Mouse (Mus musculus): ENCODE results near the gene Hist1h1e.

DNA sequence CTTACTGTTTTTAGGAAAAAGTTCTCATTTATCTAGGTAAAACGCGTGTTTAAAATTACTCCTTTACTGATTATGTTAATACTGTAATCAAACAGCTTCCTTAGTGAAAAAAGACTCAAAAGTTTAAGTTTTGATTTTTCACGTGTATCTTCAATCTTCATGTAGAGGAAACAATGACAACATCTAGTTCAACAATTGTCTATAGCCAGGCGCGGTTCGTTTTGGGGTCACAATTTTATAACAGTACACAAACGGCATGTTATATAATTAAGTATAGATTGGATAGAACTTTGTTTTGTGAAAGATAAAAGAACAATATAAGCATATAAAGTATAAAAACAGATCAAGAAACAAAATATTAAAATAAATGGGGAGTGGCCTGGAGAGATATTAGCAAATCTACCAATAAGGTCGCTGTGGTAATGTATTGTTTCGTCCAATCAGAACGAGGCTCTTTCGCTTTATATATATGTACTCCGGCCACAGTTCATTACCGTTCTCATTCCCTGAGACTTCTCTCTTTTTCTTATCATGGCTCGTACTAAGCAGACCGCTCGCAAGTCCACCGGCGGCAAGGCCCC, 47.0 kb downstream of the Hist1h1e start, which contains the start of gene Hist1h3d:
- TF ChIP-seq POLR2A (IDR thresholded peaks at IDR 0.05; ENCODE audit: borderline replicate concordance, control insufficient read depth, low read depth, low read length), result no peak
- no peak for TF ChIP-seq CTCF (IDR thresholded peaks at IDR 0.05; ENCODE audit: control insufficient read depth, insufficient read depth, low read length)

Measured in bone marrow, adult 2 months (tissue).